Mouse (Mus musculus) cerebellum, adult 2 months (tissue): Measurements from ENCODE around the gene Pom121l2. TPM values are rescaled to one million over a fixed set of nuclear protein-coding genes. Genes with fewer than 3 reads are reported as not detected.

Experiments used
- DNase-seq, 2 experiments: peaks; one replicate each; pipeline ENCODE4 v3.0.0; 2021
- H3K27ac ChIP-seq: fragments of 200-500 bp; 2 replicates; pipeline ENCODE4 v1.5.1; 2012; ENCODE audit warnings: low read length, control low read depth, inconsistent platforms; ENCODE audit not compliant: insufficient read depth
- H3K27me3 ChIP-seq: fragments of 200-500 bp; 2 replicates; pipeline ENCODE4 v1.6.1; 2012; ENCODE audit warnings: inconsistent platforms, mild to moderate bottlenecking, low read length, moderate library complexity; ENCODE audit not compliant: control insufficient read depth, insufficient read depth
- H3K4me1 ChIP-seq: fragments of 200-500 bp; 2 replicates; pipeline ENCODE4 v1.6.1; 2011; ENCODE audit warnings: low read length; ENCODE audit not compliant: control insufficient read depth, insufficient read depth
- H3K4me3 ChIP-seq: fragments of 200-500 bp; replicated peaks from 2 replicates; pipeline ENCODE3; 2011; ENCODE audit warnings: mild to moderate bottlenecking, low read depth, low read length, control low read depth; ENCODE audit not compliant: insufficient read depth
- CTCF ChIP-seq: fragments of 200-500 bp; IDR thresholded peaks from 2 replicates; pipeline ENCODE4 v1.5.1; 2011; ENCODE audit warnings: low read depth, mild to moderate bottlenecking, control low read depth, low read length, moderate library complexity, borderline replicate concordance; ENCODE audit not compliant: insufficient read depth
- POLR2A ChIP-seq: fragments of 200-500 bp; IDR thresholded peaks from 2 replicates; pipeline ENCODE4 v1.6.1; 2011; ENCODE audit warnings: low read length, control low read depth, borderline replicate concordance; ENCODE audit not compliant: insufficient read depth
- WGBS: fragments of 180-500 bp; shearing (Covaris S2); methylation state at CpG from one replicate; pipeline ENCODE4 v1.1.7; 2018; 5-methylcytosine and 5-hydroxymethylcytosine counted together
- polyA plus RNA-seq: library from polyadenylated mRNA; depleted of rRNA; stranded (reverse); fragments of >200 nt; gene quantifications from 2 replicates; pipeline ENCODE4 v1.2.3, GENCODE M21; 2012

The Pom121l2 gene
- polyA plus RNA-seq, 1 experiment: not detected

DNA sequence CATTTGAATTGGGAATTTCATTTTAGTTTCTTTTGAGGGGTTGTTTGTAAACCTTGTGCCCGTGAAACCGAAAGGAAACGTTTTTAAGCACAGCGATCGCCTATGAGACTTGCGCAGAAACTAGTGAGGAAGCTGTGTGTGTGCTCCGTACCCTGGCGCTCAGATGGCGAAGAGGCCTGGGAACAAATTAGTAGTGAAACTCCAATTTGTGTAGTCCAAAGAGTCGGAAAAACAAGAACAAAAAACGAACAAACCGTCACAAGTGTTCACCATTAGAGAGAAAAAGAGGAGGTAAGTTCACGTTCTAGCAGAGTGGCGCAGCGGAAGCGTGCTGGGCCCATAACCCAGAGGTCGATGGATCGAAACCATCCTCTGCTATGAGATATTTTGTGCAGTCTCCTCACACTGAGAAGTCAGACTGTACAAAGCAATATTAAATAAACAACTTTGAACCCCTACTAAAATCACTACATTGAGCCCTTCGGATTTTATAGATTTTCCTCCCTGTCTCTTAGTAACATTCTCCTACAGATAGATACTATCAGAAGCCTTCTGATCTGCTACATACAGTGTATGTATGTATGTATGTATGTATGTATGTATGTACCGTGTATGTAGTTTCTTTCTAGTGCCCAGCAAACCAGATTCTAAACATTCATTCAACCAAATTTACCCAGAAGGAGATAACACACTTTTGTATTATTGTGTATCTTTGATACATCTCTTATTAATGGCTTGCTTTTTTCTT is 6.1 kb upstream of the Pom121l2 start:
- 5% methylated on average over 20 of the region's 20 CpGs for WGBS
- no peak overlapping the region; the same call in 1 of the 2 replicates for H3K27ac ChIP-seq
- TF ChIP-seq CTCF (no peak), POLR2A (no peak)
- no peaks in the 10 kb centered on the region for H3K27me3 ChIP-seq
- peak overlapping the region; percentile 99 for H3K4me3 ChIP-seq
- no peaks in the 10 kb centered on the region for H3K4me1 ChIP-seq
- DNase-seq: peak; percentile 80

DNA sequence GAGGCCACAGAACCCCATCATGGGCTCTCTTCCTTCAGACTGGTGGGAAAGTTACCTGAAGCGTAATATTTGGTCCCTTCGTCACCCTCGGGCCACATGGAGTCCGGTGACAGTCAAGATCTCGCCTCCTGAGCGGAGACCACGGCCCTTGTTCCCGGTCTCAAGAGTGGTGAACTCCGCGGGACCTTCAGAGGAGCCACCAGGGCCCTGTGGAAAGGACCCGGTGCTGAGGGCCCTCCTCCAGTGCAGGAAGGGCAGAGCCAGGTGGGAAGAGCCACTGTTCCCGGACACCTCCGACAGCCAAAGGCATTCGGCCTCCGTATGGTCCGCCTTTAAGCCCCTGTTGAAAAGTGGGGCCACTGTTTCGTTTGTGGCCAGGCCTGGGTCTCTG is 804 bp downstream of the Pom121l2 start:
- no peak for DNase-seq
- H3K4me1 ChIP-seq: peaks cover 3% of the 10 kb centered on the region; the same call in 1 of the 2 replicates
- H3K27ac ChIP-seq: no peak overlapping the region
- WGBS: 19% methylated on average over 17 of the region's 17 CpGs
- peak overlapping the region; percentile 67 for H3K4me3 ChIP-seq
- TF ChIP-seq POLR2A (no peak), CTCF (no peak)
- no peaks in the 10 kb centered on the region; the same call in 1 of the 2 replicates for H3K27me3 ChIP-seq

DNA sequence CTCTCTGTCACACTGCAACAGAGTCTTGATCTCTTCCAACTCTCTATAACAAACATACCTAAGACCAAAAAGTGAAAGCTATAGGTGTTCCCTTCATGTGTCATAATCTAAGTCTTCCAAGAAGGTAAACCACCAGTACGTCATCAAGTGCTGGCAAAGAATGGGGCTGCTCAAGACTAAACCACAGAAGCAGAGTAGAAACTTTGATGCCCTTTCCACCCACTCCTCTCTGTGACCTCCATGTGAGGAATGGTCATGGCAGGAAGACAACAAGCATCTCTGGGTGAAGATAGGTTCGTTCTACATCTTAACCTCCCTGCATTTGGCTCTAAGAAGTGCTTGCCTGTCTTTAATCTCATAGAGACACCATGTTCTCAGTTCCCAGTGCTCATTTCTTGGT is 3.5 kb downstream of the Pom121l2 start:
- Histone ChIP-seq H3K27me3 (no peaks in the 10 kb centered on the region; the same call in 1 of the 2 replicates), H3K4me3 (no peak overlapping the region), H3K4me1 (peaks cover 3% of the 10 kb centered on the region; the same call in 1 of the 2 replicates), H3K27ac (no peak overlapping the region)
- WGBS: 89% methylated on average over 2 of the region's 2 CpGs
- TF ChIP-seq CTCF (no peak), POLR2A (no peak)
- DNase-seq: no peak

DNA sequence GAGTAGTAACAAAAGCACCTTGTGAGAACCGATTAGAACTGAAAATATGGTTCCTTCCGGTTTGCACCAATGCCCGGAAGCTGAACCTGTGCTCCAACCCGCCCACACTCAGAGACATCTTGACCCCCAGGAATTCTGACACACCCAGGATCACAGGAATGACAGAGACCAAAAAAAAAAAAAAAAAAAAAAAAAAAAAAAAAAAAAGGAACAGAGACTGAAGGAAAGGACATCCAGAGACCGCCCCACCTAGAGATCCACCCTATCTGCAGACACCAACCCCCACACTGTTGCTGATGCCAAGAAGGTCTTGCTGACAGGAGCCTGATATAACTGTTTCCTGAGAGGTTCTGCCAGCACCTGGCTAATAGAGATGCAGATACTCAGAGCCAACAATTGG is 11.6 kb downstream of the Pom121l2 start:
- Histone ChIP-seq H3K27me3 (peaks cover 15% of the 10 kb centered on the region; the same call in 1 of the 2 replicates), H3K4me3 (no peak overlapping the region), H3K4me1 (no peaks in the 10 kb centered on the region), H3K27ac (no peak overlapping the region)
- DNase-seq: no peak
- TF ChIP-seq POLR2A (no peak), CTCF (no peak)
- 92% methylated on average over 5 of the region's 5 CpGs for WGBS

DNA sequence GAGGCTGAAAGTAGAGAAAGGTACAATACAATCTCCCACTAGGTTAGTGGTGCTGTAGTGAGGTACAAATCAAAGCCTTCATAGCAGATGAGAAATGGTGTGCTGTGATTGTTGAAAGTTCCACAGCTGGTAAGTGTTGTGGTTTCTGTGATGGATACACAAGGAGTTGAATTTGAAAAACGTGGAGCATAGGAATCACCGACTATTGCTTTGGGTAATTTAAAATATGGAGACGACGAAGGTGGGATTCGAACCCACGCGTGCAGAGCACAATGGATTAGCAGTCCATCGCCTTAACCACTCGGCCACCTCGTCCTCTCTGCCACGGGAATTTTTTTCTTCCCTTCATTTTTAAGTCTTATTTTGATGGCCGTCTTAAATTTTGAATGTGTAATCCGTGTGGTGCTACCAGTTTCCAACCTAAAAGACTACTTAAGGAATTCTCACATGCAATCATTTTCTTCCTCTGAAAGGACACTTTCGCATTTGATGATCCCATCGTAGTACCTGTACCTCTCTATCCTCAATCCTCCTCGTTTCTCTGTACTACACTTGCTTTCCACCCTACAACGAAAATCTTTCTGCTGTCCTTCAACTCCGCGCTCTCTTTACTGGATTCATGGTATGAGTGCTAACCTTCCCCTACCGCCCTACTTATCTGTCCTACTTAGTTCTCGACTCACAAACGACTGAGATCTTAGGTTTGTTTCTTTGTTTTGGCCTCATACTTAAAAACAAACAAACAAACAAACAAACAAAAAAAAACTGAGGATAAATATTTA is 13.2 kb downstream of the Pom121l2 start:
- Histone ChIP-seq H3K27me3 (peaks cover 15% of the 10 kb centered on the region; the same call in 1 of the 2 replicates), H3K27ac (no peak overlapping the region), H3K4me3 (no peak overlapping the region), H3K4me1 (no peaks in the 10 kb centered on the region)
- TF ChIP-seq CTCF: no peak
- no peak for TF ChIP-seq POLR2A
- DNase-seq: no peak
- WGBS: 11% methylated on average over 22 of the region's 22 CpGs

DNA sequence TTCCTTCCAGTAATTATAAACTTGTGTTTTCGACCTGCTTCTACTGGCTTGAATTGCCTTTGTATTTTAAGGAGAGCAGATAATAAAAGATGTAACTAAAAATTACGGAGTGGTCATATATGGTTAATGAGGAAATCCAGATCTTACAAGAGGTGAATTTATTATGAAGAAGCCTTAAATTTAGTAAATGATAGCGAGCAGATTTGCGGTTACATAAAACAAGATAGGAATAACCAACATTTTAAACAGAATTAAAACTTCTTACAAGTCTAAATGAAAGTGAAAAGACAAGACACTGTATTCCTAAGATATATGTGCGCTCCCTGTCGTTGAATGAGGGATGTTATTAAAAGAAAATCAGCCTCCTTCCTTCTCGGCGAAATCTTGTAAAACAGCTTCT is 13.9 kb downstream of the Pom121l2 start:
- 10% methylated on average over 8 of the region's 8 CpGs for WGBS
- no peak for TF ChIP-seq CTCF
- TF ChIP-seq POLR2A: no peak
- Histone ChIP-seq H3K27me3 (peaks cover 15% of the 10 kb centered on the region; the same call in 1 of the 2 replicates), H3K4me1 (no peaks in the 10 kb centered on the region), H3K27ac (no peak overlapping the region), H3K4me3 (no peak overlapping the region)
- no peak for DNase-seq

DNA sequence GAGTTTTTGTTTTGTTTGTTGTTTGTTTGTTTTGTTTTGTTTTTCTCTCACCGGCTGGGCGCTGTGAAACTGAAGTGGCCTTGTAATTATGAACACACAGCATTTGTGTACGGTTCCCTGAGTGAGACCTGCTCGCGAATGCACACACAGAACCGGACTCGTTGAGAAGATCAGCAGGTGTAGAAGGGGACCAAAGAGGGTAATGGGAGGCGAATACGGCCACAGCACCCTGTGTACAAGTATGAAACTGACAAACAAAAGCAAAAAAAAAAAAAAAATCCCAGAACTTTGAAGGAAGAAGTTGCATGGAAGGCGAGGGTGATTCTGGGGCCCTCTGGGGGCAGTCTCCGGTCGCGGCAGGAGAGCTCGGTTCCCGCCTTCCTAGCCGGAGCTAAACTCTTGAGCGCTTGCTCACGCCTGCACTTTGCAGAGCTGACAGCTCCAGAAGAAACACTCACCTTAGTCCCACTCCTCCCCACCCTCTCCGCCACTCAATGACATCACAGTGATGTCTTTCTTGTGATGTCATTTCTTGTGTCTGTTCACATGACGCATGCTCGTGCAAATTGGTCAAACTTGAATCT is 14.4 kb downstream of the Pom121l2 start:
- no peak overlapping the region for H3K4me3 ChIP-seq
- 2% methylated on average over 21 of the region's 21 CpGs for WGBS
- H3K27me3 ChIP-seq: peaks cover 15% of the 10 kb centered on the region; the same call in 1 of the 2 replicates
- H3K27ac ChIP-seq: no peak overlapping the region
- no peaks in the 10 kb centered on the region for H3K4me1 ChIP-seq
- no peak for TF ChIP-seq POLR2A
- TF ChIP-seq CTCF: no peak
- DNase-seq: no peak
